Mouse (Mus musculus): ENCODE results near the gene Mllt10. TPM values are rescaled to one million over a fixed set of nuclear protein-coding genes. Genes with fewer than 3 reads are reported as not detected.

Gene Mllt10
- total and polyA plus RNA-seq, 3 experiments, result 33.3 to 64.1 TPM; not detected in 1

DNA sequence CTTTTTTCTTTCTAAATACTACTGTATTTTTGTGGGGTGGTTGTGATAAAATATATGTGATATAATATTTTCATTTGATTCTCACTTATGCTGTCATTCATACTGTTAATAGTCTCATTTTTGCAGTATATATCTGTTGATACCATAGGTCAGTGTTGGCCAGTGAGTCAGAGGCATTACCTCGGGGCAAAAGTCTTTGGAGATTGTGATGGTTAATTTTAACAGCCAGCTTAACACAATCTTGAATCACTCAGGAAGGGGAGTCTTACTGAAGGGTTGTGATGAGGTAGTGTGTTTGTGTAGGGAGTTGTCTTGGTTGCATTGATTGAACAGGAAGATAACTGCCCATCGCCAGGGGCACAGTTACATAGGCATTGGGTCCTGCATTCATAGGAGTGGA, 83.1 kb downstream of the Mllt10 start:
- H3K9me3 ChIP-seq (replicated peaks; ENCODE audit: insufficient read depth, low read length), result no peaks in the 10 kb centered on the region
- H3K27ac ChIP-seq (ENCODE audit: control insufficient read depth, low read depth, low read length), result no peak overlapping the region
- no peaks in the 10 kb centered on the region for H3K27me3 ChIP-seq (ENCODE audit: control insufficient read depth in 1 of 2, insufficient read depth in 2 of 2, low read length in 2 of 2)
- no peaks in the 10 kb centered on the region for H3K79me2 ChIP-seq (ENCODE audit: control insufficient read depth, insufficient read depth, low read length, poor library complexity)
- DNase-seq (ENCODE audit: low read depth, low spot score), result no peak
- no peak overlapping the region for H3K4me3 ChIP-seq (ENCODE audit: control insufficient read depth in 1 of 2, insufficient read depth in 1 of 2, low read depth in 2 of 2, low read length in 2 of 2)
- H3K4me1 ChIP-seq (ENCODE audit: control insufficient read depth in 1 of 2, insufficient read depth in 2 of 2, low read length in 2 of 2), result no peaks in the 10 kb centered on the region
- H3K9ac ChIP-seq (ENCODE audit: control insufficient read depth, low read depth, low read length, poor library complexity, severe bottlenecking), result no peak overlapping the region
- H3K36me3 ChIP-seq (ENCODE audit: control insufficient read depth in 1 of 2, insufficient read depth in 2 of 2, low read length in 2 of 2), result peaks cover 0 to 48% of the 10 kb centered on the region in 2 experiments; a peak in 2 of 4 replicates
- no peak for TF ChIP-seq ZMIZ1 (IDR thresholded peaks at IDR 0.05; ENCODE audit: low read depth, low read length)
- TF ChIP-seq MAX (IDR thresholded peaks at IDR 0.05; ENCODE audit: low read length), result no peak
- no peak for TF ChIP-seq USF2 (IDR thresholded peaks at IDR 0.05; ENCODE audit: borderline replicate concordance in 1 of 2, insufficient read depth in 1 of 2, low read depth in 1 of 2, low read length in 2 of 2)
- TF ChIP-seq NELFE (IDR thresholded peaks at IDR 0.05; ENCODE audit: low read depth, low read length), result no peak
- TF ChIP-seq MEF2A (IDR thresholded peaks at IDR 0.05; ENCODE audit: extremely low read depth, insufficient replicate concordance, low read depth, low read length, poor library complexity, severe bottlenecking), result no peak
- no peak for TF ChIP-seq POLR2AphosphoS5 (IDR thresholded peaks at IDR 0.05; ENCODE audit: borderline replicate concordance, low read depth, low read length)
- TF ChIP-seq RCOR1 (IDR thresholded peaks at IDR 0.05; ENCODE audit: low read depth, low read length), result no peak
- TF ChIP-seq GABPA (IDR thresholded peaks at IDR 0.05; ENCODE audit: low read depth, low read length), result no peak
- TF ChIP-seq CTCF (IDR thresholded peaks at IDR 0.05 in 2 of 3, conservative IDR thresholded peaks at IDR 0.05 in 1 of 3; ENCODE audit: control insufficient read depth in 1 of 3, insufficient read depth in 1 of 3, low read depth in 2 of 3, low read length in 3 of 3, poor library complexity in 1 of 3, severe bottlenecking in 1 of 3), result no peak
- no peak for TF ChIP-seq JUND (IDR thresholded peaks at IDR 0.05; ENCODE audit: low read depth, low read length)
- TF ChIP-seq KAT2A (conservative IDR thresholded peaks at IDR 0.05; ENCODE audit: low read depth, low read length), result no peak

DNA sequence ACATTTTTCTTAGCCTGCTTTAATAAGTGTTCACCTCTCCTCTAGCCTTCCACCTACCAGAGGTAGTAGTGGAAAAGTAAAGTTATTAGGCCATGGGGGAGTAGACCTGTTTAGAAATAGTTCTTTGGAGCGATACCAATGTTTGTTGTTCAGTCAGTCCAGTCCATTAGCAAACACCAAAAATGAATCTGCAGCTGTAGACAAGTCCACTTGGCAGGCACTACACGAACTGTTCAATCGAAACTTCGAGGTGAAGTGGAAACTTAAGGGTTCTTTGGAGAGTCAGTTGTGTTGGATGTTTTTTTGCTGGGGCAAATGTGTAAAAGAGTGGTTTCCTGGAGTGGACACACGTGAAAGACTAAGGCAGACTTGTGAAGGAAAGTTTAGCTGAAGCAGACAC, 84.6 kb downstream of the Mllt10 start:
- Histone ChIP-seq H3K9ac (ENCODE audit: control insufficient read depth, low read depth, low read length, poor library complexity, severe bottlenecking) (no peak overlapping the region), H3K27me3 (ENCODE audit: control insufficient read depth in 1 of 2, insufficient read depth in 2 of 2, low read length in 2 of 2) (no peaks in the 10 kb centered on the region), H3K4me1 (ENCODE audit: control insufficient read depth in 1 of 2, insufficient read depth in 2 of 2, low read length in 2 of 2) (no peaks in the 10 kb centered on the region), H3K9me3 (replicated peaks; ENCODE audit: insufficient read depth, low read length) (no peaks in the 10 kb centered on the region), H3K79me2 (ENCODE audit: control insufficient read depth, insufficient read depth, low read length, poor library complexity) (no peaks in the 10 kb centered on the region), H3K27ac (ENCODE audit: control insufficient read depth, low read depth, low read length) (no peak overlapping the region), H3K36me3 (ENCODE audit: control insufficient read depth in 1 of 2, insufficient read depth in 2 of 2, low read length in 2 of 2) (peaks cover 0 to 47% of the 10 kb centered on the region in 2 experiments; a peak in 2 of 4 replicates), H3K4me3 (ENCODE audit: control insufficient read depth in 1 of 2, insufficient read depth in 1 of 2, low read depth in 2 of 2, low read length in 2 of 2) (no peak overlapping the region)
- no peak for TF ChIP-seq POLR2A (IDR thresholded peaks at IDR 0.05; ENCODE audit: control insufficient read depth in 1 of 2, insufficient read depth in 1 of 2, low read depth in 1 of 2, low read length in 2 of 2, poor library complexity in 1 of 2)
- no peak for TF ChIP-seq EP300 (IDR thresholded peaks at IDR 0.05; ENCODE audit: low read depth in 1 of 2, low read length in 2 of 2)
- no peak for TF ChIP-seq MAZ (IDR thresholded peaks at IDR 0.05; ENCODE audit: low read depth, low read length)
- no peak for TF ChIP-seq HCFC1 (IDR thresholded peaks at IDR 0.05; ENCODE audit: low read depth, low read length)
- TF ChIP-seq ZKSCAN1 (IDR thresholded peaks at IDR 0.05; ENCODE audit: low read depth, low read length), result no peak
- no peak for TF ChIP-seq ELF1 (IDR thresholded peaks at IDR 0.05; ENCODE audit: low read depth, low read length)
- no peak for TF ChIP-seq ZMIZ1 (IDR thresholded peaks at IDR 0.05; ENCODE audit: low read depth, low read length)
- TF ChIP-seq MYC (IDR thresholded peaks at IDR 0.05; ENCODE audit: low read depth, low read length), result no peak
- no peak for TF ChIP-seq SIN3A (IDR thresholded peaks at IDR 0.05; ENCODE audit: low read length)
- TF ChIP-seq GABPA (IDR thresholded peaks at IDR 0.05; ENCODE audit: low read depth, low read length), result no peak
- TF ChIP-seq CHD1 (IDR thresholded peaks at IDR 0.05; ENCODE audit: low read depth, low read length), result no peak
- TF ChIP-seq MXI1 (IDR thresholded peaks at IDR 0.05; ENCODE audit: low read depth, low read length), result no peak
- no peak for TF ChIP-seq E2F4 (IDR thresholded peaks at IDR 0.05; ENCODE audit: borderline replicate concordance, low read depth, low read length)
- no peak for TF ChIP-seq TBP (IDR thresholded peaks at IDR 0.05; ENCODE audit: low read depth, low read length)
- no peak for TF ChIP-seq TAL1 (IDR thresholded peaks at IDR 0.05; ENCODE audit: low read length)
- TF ChIP-seq RCOR1 (IDR thresholded peaks at IDR 0.05; ENCODE audit: low read depth, low read length), result no peak
- TF ChIP-seq ZC3H11A (IDR thresholded peaks at IDR 0.05; ENCODE audit: low read depth, low read length), result no peak
- TF ChIP-seq KAT2A (conservative IDR thresholded peaks at IDR 0.05; ENCODE audit: low read depth, low read length), result no peak
- no peak for TF ChIP-seq JUND (IDR thresholded peaks at IDR 0.05; ENCODE audit: low read depth, low read length)
- TF ChIP-seq POLR2AphosphoS2 (IDR thresholded peaks at IDR 0.05; ENCODE audit: low read length), result no peak
- DNase-seq (ENCODE audit: low read depth, low spot score), result no peak

All from MEL (cell line).